Mouse (Mus musculus) MN1 (cell line): ENCODE measurements around the gene Sh2b3.
A peak's percentile ranks its signal among the peaks of the same experiment; 100 is the strongest.

Experiments
- DNase-seq: peaks from one replicate; pipeline ENCODE4 v3.0.0-alpha.2; 2016; ENCODE audit warnings: low spot score

Gene Sh2b3

GRCm38 (mm10) chr5:121822786-121823505 is 14.5 kb downstream of the Sh2b3 start:
- DNase-seq, result no peak

GRCm38 (mm10) chr5:121821552-121821951 is 15.9 kb downstream of the Sh2b3 start:
- no peak for DNase-seq

- no peak for DNase-seq
Observed at GRCm38 (mm10) chr5:121821116-121821515, 16.3 kb downstream of the Sh2b3 start.

GRCm38 (mm10) chr5:121820657-121821056 is 16.8 kb downstream of the Sh2b3 start:
- DNase-seq, result no peak

- DNase-seq, result no peak
Observed at GRCm38 (mm10) chr5:121820161-121820560, 17.3 kb downstream of the Sh2b3 start.

- DNase-seq, result no peak
Observed at GRCm38 (mm10) chr5:121819559-121819958, 17.9 kb downstream of the Sh2b3 start.

- no peak for DNase-seq
Observed at GRCm38 (mm10) chr5:121818862-121819261, 18.6 kb downstream of the Sh2b3 start.

GRCm38 (mm10) chr5:121818401-121818800 is 19.0 kb downstream of the Sh2b3 start:
- no peak for DNase-seq

GRCm38 (mm10) chr5:121817551-121817950 is 19.9 kb downstream of the Sh2b3 start:
- no peak for DNase-seq

- DNase-seq, result no peak
Observed at GRCm38 (mm10) chr5:121816611-121817010, 20.8 kb downstream of the Sh2b3 start.

- no peak for DNase-seq
Observed at GRCm38 (mm10) chr5:121815867-121816380, 21.5 kb downstream of the Sh2b3 start.

GRCm38 (mm10) chr5:121815067-121815466 is 22.4 kb downstream of the Sh2b3 start:
- peak; percentile 78 for DNase-seq

GRCm38 (mm10) chr5:121813744-121814143 is 23.7 kb downstream of the Sh2b3 start:
- no peak for DNase-seq

- DNase-seq, result no peak
Observed at GRCm38 (mm10) chr5:121812526-121813243, 24.8 kb downstream of the Sh2b3 start.

GRCm38 (mm10) chr5:121811485-121811931 is 25.9 kb downstream of the Sh2b3 start:
- no peak for DNase-seq

- no peak for DNase-seq
Observed at GRCm38 (mm10) chr5:121810331-121811151, 26.9 kb downstream of the Sh2b3 start.

- DNase-seq, result peak; percentile 22
Observed at GRCm38 (mm10) chr5:121809667-121810224, 27.7 kb downstream of the Sh2b3 start.

- DNase-seq, result no peak
Observed at GRCm38 (mm10) chr5:121808202-121808601, 29.2 kb downstream of the Sh2b3 start.

GRCm38 (mm10) chr5:121807186-121807585 is 30.3 kb downstream of the Sh2b3 start:
- peak; percentile 35 for DNase-seq

- no peak for DNase-seq
Observed at GRCm38 (mm10) chr5:121798447-121798846, 39.0 kb downstream of the Sh2b3 start.

- DNase-seq, result no peak
Observed at GRCm38 (mm10) chr5:121795800-121796199, 41.6 kb downstream of the Sh2b3 start.

GRCm38 (mm10) chr5:121791026-121791425 is 46.4 kb downstream of the Sh2b3 start:
- no peak for DNase-seq
